In genomic region chr4:99161457-99161971, GRCm38 (mm10) we compare ENCODE assay signal across 9 mouse cellular contexts. TPM values are rescaled to one million over a fixed set of nuclear protein-coding genes. Genes with fewer than 3 reads are reported as not detected.
DNase-seq lines count a peak whose midpoint lies in the region; ATAC-seq and TF ChIP-seq lines count a peak whose summit lies in the region.
"Had no signal": no experiment of that assay in that cellular context is flagged by ENCODE, and none has a peak within 500 bp of the region (broad histone marks: within the 10 kb centered on the region; RNA-seq: fewer than 3 reads in every experiment).

No protein-coding gene starts in this region.

- no peaks in the 10 kb centered on the region for H3K36me3 ChIP-seq in kidney, embryonic 15.5 days
- H3K36me3 ChIP-seq in E14TG2a.4 (ENCODE audit: insufficient read depth, low read length), result no peaks in the 10 kb centered on the region
- H3K36me3 ChIP-seq in hindbrain, embryonic 14.5 days (replicated peaks; ENCODE audit: control insufficient read depth, insufficient read depth), result no peaks in the 10 kb centered on the region

- no peak; the same call in 1 of the 2 replicates for ATAC-seq in kidney, embryonic 15.5 days (replicated peaks; ENCODE audit: low FRiP score)
- ATAC-seq in hindbrain, embryonic 14.5 days (ENCODE audit: low FRiP score), result no peak
- ATAC-seq in CD4-positive, CD25-positive, alpha-beta regulatory T cell, adult 4 months, result no peak

- no peak for DNase-seq in kidney, postnatal 14 days
- peak; percentile 43 for DNase-seq in adrenal gland, postnatal 10 days
- DNase-seq in hindbrain, embryonic 14.5 days (ENCODE audit: low spot score), result peak; percentile 27
- no peak for DNase-seq in layer of hippocampus, adult 2 months (ENCODE audit: low spot score in 2 of 2)
- DNase-seq in spleen, postnatal 4 days (ENCODE audit: low spot score in 2 of 2), result no peak
- DNase-seq: kidney, postnatal 10 days had no signal

- H3K27me3 ChIP-seq in kidney, embryonic 15.5 days, result peaks cover 4% of the 10 kb centered on the region; the same call in 1 of the 2 replicates
- peaks cover 53% of the 10 kb centered on the region for H3K27me3 ChIP-seq in E14TG2a.4 (ENCODE audit: insufficient read depth, low read length)
- peaks cover 17% of the 10 kb centered on the region for H3K27me3 ChIP-seq in hindbrain, embryonic 14.5 days (ENCODE audit: control insufficient read depth, insufficient read depth, low read length)

- H3K4me1 ChIP-seq in kidney, embryonic 15.5 days, result peaks cover 21% of the 10 kb centered on the region
- H3K4me1 ChIP-seq in E14TG2a.4 (replicated peaks; ENCODE audit: low read depth, low read length), result peaks cover 35% of the 10 kb centered on the region
- peaks cover 3% of the 10 kb centered on the region; the same call in 1 of the 2 replicates for H3K4me1 ChIP-seq in hindbrain, embryonic 14.5 days (replicated peaks; ENCODE audit: control insufficient read depth, insufficient read depth, low read length)

- peak overlapping the region; percentile 23; the same call in 1 of the 2 replicates for H3K4me2 ChIP-seq in kidney, embryonic 15.5 days
- H3K4me2 ChIP-seq in hindbrain, embryonic 14.5 days (replicated peaks), result 0 out of 2 replicates have a peak overlapping the region, but pooled peaks have one; percentile 5

- no peak for TF ChIP-seq CTCF in E14TG2a.4 (conservative IDR thresholded peaks at IDR 0.05; ENCODE audit: low read length)
- no peak for TF ChIP-seq CTCF in layer of hippocampus, adult 2 months (conservative IDR thresholded peaks at IDR 0.05)

- WGBS in kidney, embryonic 15.5 days, result 11% methylated on average over 6 of the region's 6 CpGs
- 4% methylated on average over 6 of the region's 6 CpGs for WGBS in hindbrain, embryonic 14.5 days

- no peak overlapping the region; the same call in 1 of the 2 replicates for H3K9ac ChIP-seq in kidney, embryonic 15.5 days
- no peak overlapping the region for H3K9ac ChIP-seq in hindbrain, embryonic 14.5 days

- peak overlapping the region; percentile 78 for H3K27ac ChIP-seq in kidney, embryonic 15.5 days
- no peak overlapping the region for H3K27ac ChIP-seq in hindbrain, embryonic 14.5 days
- no peak overlapping the region for H3K27ac ChIP-seq in layer of hippocampus, adult 2 months

- no peak overlapping the region for H3K4me3 ChIP-seq in kidney, embryonic 15.5 days (replicated peaks)
- peak overlapping the region; percentile 45 for H3K4me3 ChIP-seq in E14TG2a.4 (replicated peaks; ENCODE audit: low read length)
- H3K4me3 ChIP-seq in hindbrain, embryonic 14.5 days (replicated peaks; ENCODE audit: low read length), result no peak overlapping the region
- H3K4me3 ChIP-seq in layer of hippocampus, adult 2 months, result no peak overlapping the region

- H3K9me3 ChIP-seq in kidney, embryonic 15.5 days (replicated peaks), result no peaks in the 10 kb centered on the region
- no peaks in the 10 kb centered on the region for H3K9me3 ChIP-seq in E14TG2a.4 (ENCODE audit: low read length)
- no peaks in the 10 kb centered on the region for H3K9me3 ChIP-seq in hindbrain, embryonic 14.5 days (ENCODE audit: control insufficient read depth, low read length)

RNA-seq across cellular contexts. Expression of gene Atg4c, which starts 32.2 kb away (rescaled TPM):
- polyA plus RNA-seq in kidney, embryonic 15.5 days (2015; fragmentation: Nextera tagmentation; extraction: Ambion mirVana), result 13.4 and 14.1 TPM in 2 replicates
- 10 to 100 TPM; 11.6 to 12.8 TPM for total RNA-seq in adrenal gland, postnatal 10 days (2021)
- polyA plus RNA-seq in hindbrain, embryonic 14.5 days (2014; fragmentation: Nextera tagmentation; extraction: Ambion mirVana), result 19.2 and 20.4 TPM in 2 replicates
- 10 to 100 TPM; 37.7 to 39.7 TPM for total RNA-seq in layer of hippocampus, adult 2 months (2021)
- 1 to 10 TPM; 1.2 to 3.2 TPM for polyA plus RNA-seq in CD4-positive, CD25-positive, alpha-beta regulatory T cell, adult 4 months (2017; shearing (Covaris generic))

RNA-seq across cellular contexts. Expression of gene Dock7, which starts 40.8 kb away (rescaled TPM):
- polyA plus RNA-seq in kidney, embryonic 15.5 days (2015; fragmentation: Nextera tagmentation; extraction: Ambion mirVana), result 55.4 and 60.1 TPM in 2 replicates
- total RNA-seq in adrenal gland, postnatal 10 days (2021), result 10 to 100 TPM; 34.5 to 48.6 TPM
- 79.2 and 86.3 TPM in 2 replicates for polyA plus RNA-seq in hindbrain, embryonic 14.5 days (2014; fragmentation: Nextera tagmentation; extraction: Ambion mirVana)
- 10 to 100 TPM; 31.2 to 39.7 TPM for total RNA-seq in layer of hippocampus, adult 2 months (2021)
- not detected for polyA plus RNA-seq in CD4-positive, CD25-positive, alpha-beta regulatory T cell, adult 4 months (2017; shearing (Covaris generic))

Comparison
In these comparisons a context has a peak if more than half of its experiments do, and no peak if none do; other contexts are left out.
1. DNase-seq: peak in adrenal gland, postnatal 10 days (single experiment) and hindbrain, embryonic 14.5 days (single experiment); none in kidney, postnatal 14 days (single experiment), layer of hippocampus, adult 2 months (0 of 2) and spleen, postnatal 4 days (0 of 2).
2. RNA of gene Dock7, which starts 40.8 kb away (polyA plus RNA-seq): 79.2 to 86.3 TPM in hindbrain, embryonic 14.5 days and 55.4 to 60.1 TPM in kidney, embryonic 15.5 days; not detected in CD4-positive, CD25-positive, alpha-beta regulatory T cell, adult 4 months; every median in the first group is over 10 times any median in the second.